Mouse (Mus musculus): ENCODE measurements around the gene Bcl2l11. TPM values are rescaled to one million over a fixed set of nuclear protein-coding genes. Genes with fewer than 3 reads are reported as not detected.
A peak's percentile ranks its signal among the peaks of the same experiment; 100 is the strongest.

Bcl2l11 gene
- polyA plus RNA-seq, 1 experiment from 2014 or later, result 8.8 TPM

DNA sequence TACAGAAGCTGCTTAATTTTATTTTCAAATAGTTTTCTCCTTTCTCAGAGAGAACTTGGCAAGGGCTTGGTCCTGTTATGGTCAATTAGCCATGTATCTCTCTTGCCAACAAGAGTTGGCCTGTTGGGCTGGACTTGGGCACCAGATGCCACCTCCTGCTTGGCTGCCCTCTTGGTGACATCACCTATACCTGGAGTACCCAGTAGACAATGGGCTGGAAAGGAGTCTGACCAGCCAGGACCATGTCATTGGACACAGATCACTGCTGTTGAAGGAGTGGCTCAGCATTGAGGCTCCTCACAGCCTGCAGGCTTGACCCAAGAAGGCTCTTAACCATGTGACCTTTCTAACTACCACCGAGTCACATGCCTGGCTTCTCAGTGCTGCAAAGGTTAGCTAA is 82.7 kb downstream of the Bcl2l11 start:
- Histone ChIP-seq H3K4me1 (replicated peaks; ENCODE audit: control insufficient read depth, insufficient read depth, low read length) (peaks cover 16% of the 10 kb centered on the region), H3K9me3 (ENCODE audit: control insufficient read depth, low read length) (no peaks in the 10 kb centered on the region), H3K27ac (ENCODE audit: low read length) (no peak overlapping the region), H3K9ac (replicated peaks; ENCODE audit: low read depth, low read length) (no peak overlapping the region), H3K4me2 (ENCODE audit: low read length) (no peak overlapping the region), H3K4me3 (replicated peaks; ENCODE audit: low read length) (no peak overlapping the region), H3K27me3 (replicated peaks; ENCODE audit: control insufficient read depth, insufficient read depth, low read length) (no peaks in the 10 kb centered on the region), H3K36me3 (ENCODE audit: control insufficient read depth, insufficient read depth) (no peaks in the 10 kb centered on the region)
- no peak for ATAC-seq
- WGBS, result 87% methylated on average over 1 of the region's 1 CpGs

DNA sequence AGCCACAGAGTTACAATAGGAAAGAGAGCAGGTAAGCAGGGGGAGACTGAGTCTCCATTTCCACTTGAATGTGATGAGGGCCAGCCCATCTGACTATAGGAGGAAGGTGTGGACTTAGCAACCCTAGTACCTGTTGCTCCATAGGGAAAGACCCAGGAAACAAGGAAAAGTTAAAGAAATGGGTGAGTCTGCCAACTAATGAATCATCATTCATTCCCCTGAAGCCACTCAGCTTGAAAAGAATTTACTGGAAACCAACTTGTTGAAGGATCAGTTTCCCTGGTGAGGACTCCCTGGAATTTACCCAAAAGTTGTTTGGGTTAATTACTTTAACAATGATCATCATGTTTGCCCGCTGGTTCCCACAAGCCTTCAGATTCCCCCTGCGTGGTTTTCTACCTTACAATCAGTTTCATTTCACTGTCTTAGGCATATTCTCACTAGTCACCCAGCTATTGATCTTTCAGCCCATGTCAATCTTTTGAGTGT is 84.0 kb downstream of the Bcl2l11 start:
- H3K36me3 ChIP-seq (ENCODE audit: control insufficient read depth, insufficient read depth), result no peaks in the 10 kb centered on the region
- peaks cover 16% of the 10 kb centered on the region for H3K4me1 ChIP-seq (replicated peaks; ENCODE audit: control insufficient read depth, insufficient read depth, low read length)
- H3K4me3 ChIP-seq (replicated peaks; ENCODE audit: low read length), result no peak overlapping the region
- no peak overlapping the region for H3K27ac ChIP-seq (ENCODE audit: low read length)
- H3K9me3 ChIP-seq (ENCODE audit: control insufficient read depth, low read length), result no peaks in the 10 kb centered on the region
- no peak overlapping the region for H3K9ac ChIP-seq (replicated peaks; ENCODE audit: low read depth, low read length)
- ATAC-seq, result no peak
- no peaks in the 10 kb centered on the region for H3K27me3 ChIP-seq (replicated peaks; ENCODE audit: control insufficient read depth, insufficient read depth, low read length)
- no peak overlapping the region for H3K4me2 ChIP-seq (ENCODE audit: low read length)
- 36% methylated on average over 2 of the region's 2 CpGs for WGBS

DNA sequence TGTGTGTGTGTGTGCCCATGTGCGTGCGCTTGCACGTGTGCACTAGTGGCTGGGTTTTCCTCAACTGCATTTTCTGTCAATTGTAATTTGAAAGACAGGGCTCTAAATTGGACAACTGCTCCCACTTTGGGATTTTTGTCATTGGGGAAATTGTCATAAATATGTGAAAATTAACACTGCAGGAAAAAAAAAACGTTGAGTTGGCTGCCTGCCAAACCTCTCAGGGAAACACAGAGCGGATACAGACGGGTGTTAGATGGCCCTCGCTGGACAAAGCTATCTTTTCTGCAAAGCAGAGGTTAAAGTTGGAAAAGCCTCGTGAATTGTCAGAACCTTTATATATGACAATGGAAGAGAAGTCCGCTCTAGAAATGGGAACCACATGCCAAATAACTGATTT is 84.5 kb downstream of the Bcl2l11 start:
- no peak for ATAC-seq
- Histone ChIP-seq H3K4me2 (ENCODE audit: low read length) (no peak overlapping the region), H3K27me3 (replicated peaks; ENCODE audit: control insufficient read depth, insufficient read depth, low read length) (no peaks in the 10 kb centered on the region), H3K27ac (ENCODE audit: low read length) (no peak overlapping the region), H3K36me3 (ENCODE audit: control insufficient read depth, insufficient read depth) (no peaks in the 10 kb centered on the region), H3K4me3 (replicated peaks; ENCODE audit: low read length) (no peak overlapping the region), H3K9me3 (ENCODE audit: control insufficient read depth, low read length) (no peaks in the 10 kb centered on the region), H3K4me1 (replicated peaks; ENCODE audit: control insufficient read depth, insufficient read depth, low read length) (peaks cover 16% of the 10 kb centered on the region), H3K9ac (replicated peaks; ENCODE audit: low read depth, low read length) (no peak overlapping the region)
- 27% methylated on average over 9 of the region's 9 CpGs for WGBS

DNA sequence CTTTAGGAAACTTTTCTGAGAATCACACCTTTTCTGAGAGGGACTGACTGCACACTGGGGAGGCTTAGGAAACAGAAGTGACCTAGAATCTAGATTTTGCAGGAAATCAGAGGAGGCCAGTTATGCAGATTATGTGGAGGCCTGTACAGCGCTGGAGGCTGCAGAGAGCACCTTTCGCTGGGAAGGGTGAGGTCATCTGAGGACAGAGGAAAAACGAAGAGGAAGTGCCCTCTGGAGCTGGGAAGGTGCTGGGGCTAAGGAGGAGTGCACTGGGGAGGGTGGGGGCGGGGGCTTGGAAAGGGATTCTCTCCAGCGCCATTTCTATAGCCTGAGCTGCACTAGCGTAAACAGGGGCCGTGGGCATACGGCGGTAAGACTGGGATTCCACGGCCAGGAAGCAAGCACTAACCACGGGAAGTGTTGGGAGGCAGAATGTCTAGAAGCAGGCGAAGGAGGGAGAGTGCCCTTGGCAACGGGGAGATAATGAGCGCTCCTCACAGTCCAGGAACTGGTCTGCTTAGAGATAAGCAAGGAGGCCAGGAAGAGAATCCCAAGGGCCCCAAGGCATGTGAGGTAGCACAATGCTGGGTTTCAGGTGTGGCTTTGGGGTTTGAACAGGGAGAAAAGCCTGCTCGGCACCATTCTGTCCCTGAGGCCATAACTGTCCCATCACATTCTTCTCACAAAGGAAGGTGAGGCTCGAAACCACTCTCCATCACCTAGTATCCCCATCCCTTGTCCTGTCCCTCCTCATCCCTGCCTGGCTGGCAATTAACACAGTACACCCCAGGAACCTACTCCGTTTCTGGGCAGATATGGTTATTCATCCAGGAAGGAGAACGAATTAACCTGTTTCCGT is 85.4 kb downstream of the Bcl2l11 start:
- WGBS, result 23% methylated on average over 19 of the region's 19 CpGs
- Histone ChIP-seq H3K9me3 (ENCODE audit: control insufficient read depth, low read length) (no peaks in the 10 kb centered on the region), H3K4me2 (ENCODE audit: low read length) (peak overlapping the region; percentile 12; the same call in 1 of the 2 replicates), H3K9ac (replicated peaks; ENCODE audit: low read depth, low read length) (no peak overlapping the region), H3K27ac (ENCODE audit: low read length) (no peak overlapping the region), H3K27me3 (replicated peaks; ENCODE audit: control insufficient read depth, insufficient read depth, low read length) (no peaks in the 10 kb centered on the region), H3K4me3 (replicated peaks; ENCODE audit: low read length) (no peak overlapping the region), H3K4me1 (replicated peaks; ENCODE audit: control insufficient read depth, insufficient read depth, low read length) (peaks cover 16% of the 10 kb centered on the region), H3K36me3 (ENCODE audit: control insufficient read depth, insufficient read depth) (no peaks in the 10 kb centered on the region)
- no peak; the same call in 1 of the 2 replicates for ATAC-seq

DNA sequence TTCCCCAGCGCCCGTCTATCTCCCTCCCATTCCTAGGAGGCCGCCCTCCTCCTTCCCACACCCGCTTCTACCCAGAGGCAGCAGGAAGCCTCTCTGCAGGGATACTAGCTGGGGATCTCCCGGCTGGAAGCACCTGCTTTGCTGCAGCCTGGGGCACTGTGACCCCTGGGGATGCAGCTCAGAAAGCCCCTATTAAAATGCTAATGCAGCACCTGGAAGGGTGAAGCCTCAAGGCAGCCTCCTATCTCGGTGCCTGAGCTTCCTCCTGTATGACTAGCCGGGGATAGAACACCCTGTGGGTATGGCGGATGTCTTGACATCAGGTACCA is 86.0 kb downstream of the Bcl2l11 start:
- Histone ChIP-seq H3K9ac (replicated peaks; ENCODE audit: low read depth, low read length) (no peak overlapping the region), H3K4me2 (ENCODE audit: low read length) (no peak overlapping the region), H3K9me3 (ENCODE audit: control insufficient read depth, low read length) (no peaks in the 10 kb centered on the region), H3K4me3 (replicated peaks; ENCODE audit: low read length) (no peak overlapping the region), H3K27me3 (replicated peaks; ENCODE audit: control insufficient read depth, insufficient read depth, low read length) (no peaks in the 10 kb centered on the region), H3K4me1 (replicated peaks; ENCODE audit: control insufficient read depth, insufficient read depth, low read length) (peaks cover 16% of the 10 kb centered on the region), H3K27ac (ENCODE audit: low read length) (no peak overlapping the region), H3K36me3 (ENCODE audit: control insufficient read depth, insufficient read depth) (no peaks in the 10 kb centered on the region)
- WGBS, result 49% methylated on average over 8 of the region's 8 CpGs
- no peak for ATAC-seq
